Mouse (Mus musculus) stomach, postnatal 0 days (tissue): ENCODE measurements at regions not wholly inside any gene's neighbourhood (a gene's known extent, or its start where the extent isn't known, plus 50 kb on each side); places are given as distances from the start of the nearest gene placed in this dataset.

Experiments used
- ATAC-seq: fragments of 200-750 bp; cut with Nextera tagmentation; 2 replicates; pipeline ENCODE4 v1.8.0; 2017; ENCODE audit not compliant: low FRiP score, low TSS enrichment
- DNase-seq: peaks from one replicate; pipeline ENCODE4 v3.0.0-alpha.2; 2016; ENCODE audit warnings: low spot score
- H3K27ac ChIP-seq: fragments of 300-500 bp; sonication (generic); replicated peaks from 2 replicates; pipeline ENCODE4 v1.5.1; 2014; ENCODE audit warnings: mild to moderate bottlenecking, control low read depth
- H3K27me3 ChIP-seq: fragments of 300-500 bp; sonication (generic); 2 replicates; pipeline ENCODE4 v1.6.1; 2014; ENCODE audit warnings: low read length; ENCODE audit not compliant: control insufficient read depth, insufficient read depth
- H3K36me3 ChIP-seq: fragments of 300-500 bp; sonication (generic); 2 replicates; pipeline ENCODE4 v1.6.1; 2014; ENCODE audit warnings: low read length, mixed read lengths; ENCODE audit not compliant: control insufficient read depth, insufficient read depth
- H3K4me1 ChIP-seq: fragments of 300-500 bp; sonication (generic); replicated peaks from 2 replicates; pipeline ENCODE4 v1.6.1; 2014; ENCODE audit warnings: antibody characterized with exemption; ENCODE audit not compliant: control insufficient read depth, insufficient read depth
- H3K4me2 ChIP-seq: fragments of 300-500 bp; sonication (generic); replicated peaks from 2 replicates; pipeline ENCODE4 v1.6.1; 2014; ENCODE audit warnings: low read depth, mild to moderate bottlenecking, control low read depth, moderate library complexity
- H3K4me3 ChIP-seq: fragments of 300-500 bp; sonication (generic); 2 replicates; pipeline ENCODE4 v1.5.1; 2014; ENCODE audit warnings: low read depth, low read length, control low read depth
- H3K9ac ChIP-seq: fragments of 300-500 bp; sonication (generic); 2 replicates; pipeline ENCODE4 v1.6.1; 2014; ENCODE audit warnings: mild to moderate bottlenecking, low read length, control low read depth, mixed read lengths
- H3K9me3 ChIP-seq: fragments of 300-500 bp; sonication (generic); 2 replicates; pipeline ENCODE4 v1.6.1; 2016; ENCODE audit warnings: low read length; ENCODE audit not compliant: control insufficient read depth
- CTCF ChIP-seq: IDR thresholded peaks from 2 replicates; pipeline ENCODE4 v1.5.1; 2016; ENCODE audit warnings: antibody characterized with exemption, low read depth, mild to moderate bottlenecking, moderate library complexity
- EP300 ChIP-seq: optimal IDR thresholded peaks from 2 replicates; pipeline ENCODE3; 2016; ENCODE audit warnings: antibody characterized with exemption
- WGBS: fragments of 180-500 bp; shearing (Covaris S2); extraction: QIAGEN DNeasy Blood & Tissue Kit; methylation state at CpG from one replicate; pipeline ENCODE4 v1.1.7; 2014; 5-methylcytosine and 5-hydroxymethylcytosine counted together

DNA sequence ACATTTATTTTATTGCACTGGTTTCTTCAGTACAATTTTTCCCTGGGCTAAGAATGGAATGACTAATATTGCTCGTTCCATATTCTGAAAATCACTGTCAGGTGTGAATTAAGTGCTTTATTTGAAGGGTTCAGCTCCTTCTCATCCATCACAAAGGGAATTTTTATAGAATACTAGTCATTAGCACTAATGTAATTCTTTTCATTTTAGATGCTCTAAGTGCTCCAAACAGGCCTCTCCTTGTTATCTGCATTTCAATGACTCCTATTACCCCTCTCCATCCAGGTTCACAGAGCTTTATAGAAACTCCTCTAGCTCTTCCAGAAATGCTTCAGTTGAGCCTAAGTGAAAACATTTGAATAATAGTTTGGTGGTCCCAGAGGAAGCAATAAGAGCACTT, 431.5 kb upstream of the Sel1l start:
- Histone ChIP-seq H3K9me3 (no peaks in the 10 kb centered on the region), H3K4me3 (no peak overlapping the region), H3K4me1 (no peaks in the 10 kb centered on the region), H3K27me3 (no peaks in the 10 kb centered on the region), H3K27ac (no peak overlapping the region), H3K4me2 (no peak overlapping the region), H3K36me3 (no peaks in the 10 kb centered on the region), H3K9ac (no peak overlapping the region)
- DNase-seq (no peak), ATAC-seq (no peak)
- no peak for TF ChIP-seq CTCF
- no peak for TF ChIP-seq EP300
- WGBS, result 60% methylated on average over 1 of the region's 1 CpGs

DNA sequence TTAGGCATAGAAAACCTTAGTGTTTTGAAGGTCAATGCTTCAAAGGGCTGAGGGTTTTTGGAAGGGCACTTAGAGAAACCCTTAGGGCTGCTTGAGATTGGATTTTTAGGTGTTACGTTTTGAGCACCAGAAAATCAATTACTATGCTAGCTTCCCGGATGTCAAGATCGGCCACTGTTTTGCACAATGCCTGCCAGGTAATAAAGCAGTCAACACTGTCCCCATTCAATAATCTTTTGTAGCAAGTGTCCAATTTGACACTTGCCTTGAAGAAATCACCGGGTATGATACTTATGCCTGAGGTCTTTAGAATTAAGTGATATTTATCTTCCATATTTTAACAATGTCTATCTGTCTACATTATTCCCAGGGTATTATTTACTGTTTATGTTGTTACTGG, 403.0 kb upstream of the Sel1l start:
- Histone ChIP-seq H3K4me3 (no peak overlapping the region), H3K27me3 (no peaks in the 10 kb centered on the region), H3K4me2 (no peak overlapping the region), H3K27ac (no peak overlapping the region), H3K36me3 (no peaks in the 10 kb centered on the region), H3K9me3 (no peaks in the 10 kb centered on the region), H3K4me1 (no peaks in the 10 kb centered on the region), H3K9ac (no peak overlapping the region)
- TF ChIP-seq CTCF (no peak), EP300 (no peak)
- 73% methylated on average over 4 of the region's 4 CpGs for WGBS
- DNase-seq, result no peak
- ATAC-seq, result no peak

GRCm38 (mm10) chr12:92246790-92247451, 398.0 kb upstream of the Sel1l start:
- Histone ChIP-seq H3K36me3 (no peaks in the 10 kb centered on the region), H3K9me3 (no peaks in the 10 kb centered on the region), H3K27me3 (no peaks in the 10 kb centered on the region), H3K4me1 (no peaks in the 10 kb centered on the region), H3K9ac (no peak overlapping the region), H3K27ac (no peak overlapping the region), H3K4me2 (no peak overlapping the region), H3K4me3 (no peak overlapping the region)
- DNase-seq (no peak), ATAC-seq (no peak)
- 48% methylated on average over 6 of the region's 6 CpGs for WGBS
- TF ChIP-seq CTCF, result no peak

DNA sequence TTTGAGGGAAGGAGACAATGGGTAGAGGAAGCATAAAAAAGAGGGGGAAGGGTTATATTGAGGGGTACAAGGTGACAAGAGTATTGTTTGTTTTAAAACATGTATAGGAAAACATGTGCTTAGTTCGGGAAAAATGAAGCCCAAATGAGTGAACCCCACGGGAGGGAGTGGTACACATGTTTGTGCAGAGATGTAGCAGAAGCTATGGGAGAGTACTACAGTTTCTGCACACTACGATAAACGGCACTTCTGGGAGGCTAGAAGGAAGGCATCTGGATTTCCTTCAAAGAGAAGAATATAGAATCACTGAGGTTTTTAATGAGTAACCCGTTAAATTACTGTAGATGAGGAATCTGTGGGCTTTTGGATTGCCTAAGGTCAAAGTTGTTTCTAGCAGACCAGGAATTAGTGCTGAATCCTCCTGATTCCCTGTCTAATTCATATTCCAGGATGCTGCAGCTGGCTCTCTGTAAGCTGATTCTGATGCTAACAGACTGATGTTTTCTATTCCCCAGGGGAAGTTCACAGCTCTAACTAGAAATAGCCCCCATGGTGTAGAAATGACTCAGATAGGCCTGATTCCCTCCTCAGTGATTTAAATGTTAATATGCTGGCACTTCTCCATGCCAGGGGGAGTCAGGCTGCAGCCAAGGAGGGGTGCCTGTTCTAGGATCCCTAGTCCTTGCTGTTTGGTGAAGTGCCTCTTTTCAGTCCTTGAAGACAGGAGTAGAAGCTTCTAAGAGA, 391.2 kb upstream of the Sel1l start:
- no peak overlapping the region for H3K9ac ChIP-seq
- H3K36me3 ChIP-seq, result no peaks in the 10 kb centered on the region
- H3K9me3 ChIP-seq, result no peaks in the 10 kb centered on the region
- no peak overlapping the region for H3K27ac ChIP-seq
- 58% methylated on average over 5 of the region's 5 CpGs for WGBS
- TF ChIP-seq EP300 (no peak), CTCF (no peak)
- no peak for DNase-seq
- ATAC-seq, result no peak
- no peak overlapping the region for H3K4me2 ChIP-seq
- no peaks in the 10 kb centered on the region for H3K27me3 ChIP-seq
- no peaks in the 10 kb centered on the region for H3K4me1 ChIP-seq
- H3K4me3 ChIP-seq, result no peak overlapping the region

- no peak overlapping the region for H3K27ac ChIP-seq
- H3K9ac ChIP-seq, result no peak overlapping the region
- no peak overlapping the region for H3K4me2 ChIP-seq
- H3K4me1 ChIP-seq, result no peaks in the 10 kb centered on the region
- no peaks in the 10 kb centered on the region for H3K27me3 ChIP-seq
- ATAC-seq (no peak), DNase-seq (no peak)
- H3K36me3 ChIP-seq, result no peaks in the 10 kb centered on the region
- TF ChIP-seq CTCF (no peak), EP300 (no peak)
- no peak overlapping the region for H3K4me3 ChIP-seq
- no peaks in the 10 kb centered on the region for H3K9me3 ChIP-seq
- WGBS, result 82% methylated on average over 3 of the region's 3 CpGs
These were observed 384.9 kb upstream of the Sel1l start for GRCm38 (mm10) chr12:92233650-92234408.

DNA sequence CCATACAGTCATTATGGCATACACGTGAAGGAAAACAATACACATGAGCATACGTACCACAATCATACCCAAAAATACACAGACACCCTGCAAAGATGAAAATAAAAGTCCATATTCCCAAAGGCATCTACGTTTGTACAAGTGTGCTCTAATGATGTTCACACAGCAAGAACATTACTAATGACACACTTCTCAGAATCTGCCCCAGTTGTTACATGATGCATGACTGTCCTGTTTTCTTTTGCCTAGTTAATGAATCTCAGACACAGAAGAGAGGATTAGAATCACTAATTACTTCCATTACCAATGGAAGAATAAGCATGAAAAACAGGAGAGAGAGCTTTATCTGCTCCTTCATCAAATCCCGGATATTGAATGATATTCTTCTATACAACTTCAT, 379.6 kb upstream of the Sel1l start:
- ATAC-seq, result no peak
- Histone ChIP-seq H3K27me3 (no peaks in the 10 kb centered on the region), H3K27ac (no peak overlapping the region), H3K4me2 (no peak overlapping the region), H3K36me3 (no peaks in the 10 kb centered on the region), H3K4me3 (no peak overlapping the region), H3K9me3 (no peaks in the 10 kb centered on the region), H3K4me1 (no peaks in the 10 kb centered on the region), H3K9ac (no peak overlapping the region)
- no peak for DNase-seq
- WGBS, result 84% methylated on average over 4 of the region's 4 CpGs
- TF ChIP-seq CTCF (no peak), EP300 (no peak)
